Mouse (Mus musculus) megakaryocyte, embryonic 14.5 days (primary cell): ENCODE data around the gene Tulp2.

ENCODE experiments used
- FLI1 ChIP-seq: IDR thresholded peaks from 2 replicates; pipeline ENCODE4 v1.6.1; 2012; ENCODE audit warnings: low read length, inconsistent platforms, mixed read lengths
- GATA1 ChIP-seq: IDR thresholded peaks from 3 replicates; pipeline ENCODE4 v1.6.1; 2012; ENCODE audit warnings: mixed read lengths, low read length, inconsistent platforms, borderline replicate concordance

- TF ChIP-seq GATA1 (no peak), FLI1 (no peak)
These were observed 83.1 kb downstream of the Tulp2 start for GRCm38 (mm10) chr7:45564811-45565210.
